Mouse (Mus musculus) erythroid progenitor cell, adult 5-6 weeks (primary cell): ENCODE data around the gene Acsf3. TPM values are rescaled to one million over a fixed set of nuclear protein-coding genes. Genes with fewer than 3 reads are reported as not detected.

Source experiments
- ATAC-seq: replicated peaks from 2 replicates; pipeline ENCODE4 v1.8.0; 2016; ENCODE audit warnings: moderate number of reproducible peaks, mild to moderate bottlenecking, moderate TSS enrichment, inconsistent platforms; ENCODE audit not compliant: poor library complexity, low FRiP score, severe bottlenecking
- total RNA-seq, 2 experiments: library from RNA; stranded (forward) in 1 of 2; stranded (reverse) in 1 of 2; fragments of 150-400 nt in 1 of 2; fragments of 186-747, 209-891 nt in 1 of 2; gene quantifications; 2 replicates each; pipeline versions ENCODE4 v1.2.3 to v1.2.4; 2015 to 2017; ENCODE audit warnings: low replicate concordance in 2 of 2

Gene Acsf3
- total RNA-seq, 2 experiments from 2014 or later, result 1.7 to 2.3 TPM

GRCm38 (mm10) chr8:122758597-122758996 lies 16.7 kb upstream of the Acsf3 start:
- ATAC-seq, result no peak

DNA sequence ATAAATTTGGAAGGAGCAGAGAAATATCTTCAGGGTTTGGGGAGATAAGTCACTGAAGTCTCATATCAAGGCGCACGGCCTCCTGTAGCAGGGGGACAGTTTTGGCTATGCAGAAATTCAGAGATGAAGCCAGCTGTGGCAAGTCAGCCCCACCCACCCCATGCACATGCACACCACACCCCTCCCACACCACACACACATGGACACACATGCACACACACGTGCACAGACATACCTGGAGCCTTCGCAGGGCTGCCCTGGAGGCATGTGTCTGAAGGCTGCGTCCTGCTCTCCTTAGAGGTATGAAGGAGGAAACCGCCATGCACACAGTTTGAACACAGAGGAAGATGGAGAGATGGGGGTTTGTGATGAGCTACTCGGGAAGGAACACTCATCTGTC lies 15.2 kb upstream of the Acsf3 start:
- no peak for ATAC-seq

GRCm38 (mm10) chr8:122761109-122761508 lies 14.2 kb upstream of the Acsf3 start:
- ATAC-seq, result no peak

- ATAC-seq, result no peak
Observed at GRCm38 (mm10) chr8:122762731-122763266, 12.5 kb upstream of the Acsf3 start.

GRCm38 (mm10) chr8:122763267-122763738 lies 12.0 kb upstream of the Acsf3 start:
- no peak for ATAC-seq

GRCm38 (mm10) chr8:122764790-122765474 lies 10.4 kb upstream of the Acsf3 start:
- ATAC-seq, result no peak

- no peak for ATAC-seq
Observed at GRCm38 (mm10) chr8:122766189-122766588, 9.1 kb upstream of the Acsf3 start.

GRCm38 (mm10) chr8:122766647-122767200 lies 8.6 kb upstream of the Acsf3 start:
- no peak for ATAC-seq

GRCm38 (mm10) chr8:122767229-122767628 lies 8.1 kb upstream of the Acsf3 start:
- no peak for ATAC-seq

DNA sequence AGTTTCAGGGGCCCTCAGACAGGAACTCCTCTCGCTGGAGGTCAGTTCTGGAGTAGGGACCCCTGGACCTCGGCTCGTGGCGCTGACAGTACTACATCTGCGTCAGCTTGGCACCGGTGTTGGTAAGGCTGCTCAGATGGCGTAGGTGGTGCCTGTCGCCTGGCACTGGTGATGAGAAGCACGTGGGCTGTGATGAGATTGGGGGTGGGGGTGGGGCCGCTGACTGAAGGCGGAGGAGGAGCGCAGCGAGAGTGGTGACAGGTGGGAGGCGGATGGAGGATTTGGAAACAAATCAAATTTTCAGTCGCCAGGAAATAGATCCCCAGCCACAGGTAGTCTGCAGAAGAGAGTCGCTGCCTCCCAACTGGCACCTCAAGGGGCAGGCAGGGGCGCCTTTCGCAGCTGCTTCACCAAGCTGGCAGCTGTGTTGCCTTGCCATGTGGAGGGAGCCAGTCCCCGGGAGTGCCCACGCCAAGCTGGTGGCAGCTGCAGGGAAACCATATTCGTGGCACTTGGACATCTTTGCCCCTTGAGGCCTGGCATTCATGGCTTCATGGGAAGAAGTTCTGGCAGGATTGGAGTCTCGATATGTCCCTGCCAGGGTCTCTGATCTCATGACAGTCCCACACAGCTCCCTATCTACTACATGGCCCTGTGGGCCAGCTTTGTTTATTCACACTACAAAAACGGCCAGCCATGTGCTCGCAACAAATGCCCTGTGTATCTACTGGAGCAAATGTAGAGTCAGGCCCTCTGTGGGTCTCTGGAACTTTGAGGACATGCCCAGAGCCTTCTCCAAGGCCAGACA lies 5.8 kb upstream of the Acsf3 start:
- no peak for ATAC-seq

DNA sequence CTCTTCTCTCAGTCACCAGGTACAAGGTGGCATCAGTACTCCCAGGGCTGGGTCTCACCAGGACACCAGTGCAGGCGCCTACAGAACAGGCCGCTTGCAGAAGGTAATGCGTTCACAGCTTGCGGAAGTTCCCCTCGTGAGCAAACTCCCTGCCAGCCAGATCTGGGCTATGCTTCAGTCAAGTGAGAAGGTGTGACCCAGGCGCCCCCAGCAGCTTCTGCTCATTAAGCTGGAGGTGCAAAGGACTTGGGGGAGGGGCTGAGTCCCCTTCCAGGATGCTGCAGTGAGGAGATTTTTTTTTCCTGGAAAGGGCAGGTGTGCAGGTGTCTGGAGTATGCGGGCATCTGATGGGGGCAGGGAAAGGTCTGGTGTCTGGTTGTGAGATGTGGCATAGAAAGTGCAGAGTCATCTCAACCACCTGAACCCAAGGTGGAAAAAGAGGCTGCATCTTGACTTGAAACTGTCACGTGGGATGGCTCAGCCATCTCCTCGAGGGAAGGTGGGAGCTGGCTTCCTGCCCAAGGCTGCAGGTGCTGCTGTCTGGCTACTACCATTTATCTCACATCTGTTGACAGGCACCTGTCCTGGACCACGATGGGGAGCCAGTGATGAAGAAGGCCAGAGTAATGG lies 2.7 kb upstream of the Acsf3 start:
- no peak for ATAC-seq

- ATAC-seq, result no peak
Observed at GRCm38 (mm10) chr8:122777701-122778100, 2.4 kb downstream of the Acsf3 start.

DNA sequence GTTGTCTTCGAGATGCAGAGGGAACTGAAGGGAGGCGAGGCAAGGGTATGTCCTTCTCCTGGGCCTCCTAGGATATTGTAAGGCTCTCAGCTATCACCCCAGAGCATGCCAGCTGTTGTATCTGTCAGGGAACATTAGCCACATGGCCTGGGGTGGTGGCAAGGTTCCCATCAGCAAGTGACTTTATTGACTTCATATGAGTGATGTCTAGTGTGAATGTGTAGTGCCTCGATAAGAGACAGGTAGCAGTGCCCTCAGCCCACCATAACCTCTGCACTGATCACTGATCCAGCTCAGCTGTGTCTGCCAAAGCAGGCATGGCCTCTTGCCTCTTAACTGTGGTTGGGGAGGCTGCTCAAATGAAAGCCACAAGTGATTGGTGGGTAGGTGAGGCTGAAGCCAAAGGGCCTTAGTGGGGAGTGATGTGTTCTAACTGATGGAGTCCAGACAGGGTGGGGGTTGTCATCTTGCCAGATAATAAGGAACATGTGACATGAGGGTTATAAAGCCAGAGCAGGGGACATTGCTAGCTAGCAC lies 3.5 kb downstream of the Acsf3 start:
- ATAC-seq, result no peak

DNA sequence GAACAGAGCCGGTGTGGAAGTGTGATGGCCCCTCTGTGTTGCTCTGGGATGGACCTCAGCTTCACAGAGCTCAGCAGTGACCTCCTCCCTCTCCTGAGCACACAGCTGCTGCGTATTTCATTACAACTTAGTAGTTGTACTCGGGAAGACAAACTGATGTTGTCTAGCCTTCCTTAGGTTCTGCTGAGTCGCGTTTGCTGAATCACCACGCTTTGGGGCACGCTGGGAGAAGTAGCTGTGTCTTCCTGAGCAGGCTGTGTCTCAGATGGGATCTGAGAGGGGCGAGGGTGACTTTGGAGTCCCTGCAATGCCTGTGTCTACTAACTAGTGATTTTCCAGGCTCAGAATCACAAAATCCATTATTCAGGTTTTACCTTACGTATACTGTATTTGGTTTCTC lies 4.0 kb downstream of the Acsf3 start:
- no peak for ATAC-seq

GRCm38 (mm10) chr8:122784756-122785155 lies 9.5 kb downstream of the Acsf3 start:
- no peak for ATAC-seq

GRCm38 (mm10) chr8:122789796-122790195 lies 14.5 kb downstream of the Acsf3 start:
- ATAC-seq, result no peak

GRCm38 (mm10) chr8:122793375-122794174 lies 18.3 kb downstream of the Acsf3 start:
- no peak for ATAC-seq

DNA sequence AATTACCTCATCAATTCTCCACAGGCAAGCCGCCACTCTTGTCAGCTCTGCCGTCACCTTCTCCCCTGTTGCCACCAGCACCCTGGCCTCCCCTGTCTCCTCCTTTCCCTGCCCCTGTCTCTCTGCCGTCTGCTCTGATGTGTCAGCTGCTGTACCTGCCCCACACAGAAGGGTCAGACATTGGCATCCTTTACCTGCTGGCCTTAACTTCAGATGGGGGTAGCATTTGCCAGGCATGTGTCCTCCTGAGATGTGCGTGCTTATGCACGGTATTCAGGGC lies 18.8 kb downstream of the Acsf3 start:
- no peak for ATAC-seq
